Mouse (Mus musculus): ENCODE measurements around the gene Rora.

DNA sequence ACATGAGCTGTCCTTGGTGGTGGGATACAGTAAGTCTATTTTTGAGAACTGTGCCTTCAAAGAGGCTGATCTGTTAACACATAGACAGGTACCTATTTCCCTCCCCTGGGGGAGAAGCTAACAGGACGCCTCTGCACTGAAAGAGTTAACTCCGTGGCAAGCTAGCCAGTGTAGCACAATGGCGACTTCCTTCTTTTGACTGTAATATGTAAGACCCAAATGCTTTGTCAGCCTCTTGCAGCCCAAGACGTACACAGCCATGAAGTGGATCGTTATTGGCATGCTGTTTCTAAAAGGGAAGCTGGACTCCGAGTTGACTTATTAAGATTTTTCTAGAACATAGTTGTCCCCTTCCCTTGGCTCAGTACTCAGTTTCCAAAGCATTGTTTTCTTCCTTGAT lies 229.4 kb downstream of the Rora start:
- no peak for TF ChIP-seq CTCF (IDR thresholded peaks at IDR 0.05; ENCODE audit: low read depth)
- TF ChIP-seq EP300 (optimal IDR thresholded peaks at IDR 0.05) = no peak

Measured in stomach, postnatal 0 days (tissue).